Mouse (Mus musculus) layer of hippocampus, adult 9-10 months (tissue): ENCODE measurements at regions not wholly inside any gene's neighbourhood (a gene's known extent, or its start where the extent isn't known, plus 50 kb on each side); places are given as distances from the start of the nearest gene placed in this dataset.

Experiments
- DNase-seq: peaks from one replicate; pipeline ENCODE4 v3.0.0; 2022; ENCODE audit warnings: low spot score

DNA sequence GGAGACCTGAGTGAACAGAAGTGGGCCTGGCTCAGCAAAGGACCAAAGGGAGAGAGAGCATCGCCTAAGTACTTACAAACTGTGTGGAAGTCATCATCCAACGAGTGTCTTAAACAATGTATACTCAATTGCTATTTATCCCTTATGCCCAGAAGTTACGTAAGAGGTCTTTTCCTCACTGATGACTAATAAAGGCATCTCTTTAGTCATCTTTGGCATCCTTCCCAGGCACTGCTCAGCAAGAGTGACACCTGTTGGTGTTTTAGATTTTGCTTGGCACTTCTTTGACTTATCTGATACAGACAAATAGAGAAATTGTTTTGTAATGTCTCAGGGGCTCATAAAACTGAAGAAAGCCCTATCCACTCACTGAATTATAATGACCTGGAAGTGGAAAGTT lies 59.4 kb upstream of the Cenpw start:
- no peak for DNase-seq

DNA sequence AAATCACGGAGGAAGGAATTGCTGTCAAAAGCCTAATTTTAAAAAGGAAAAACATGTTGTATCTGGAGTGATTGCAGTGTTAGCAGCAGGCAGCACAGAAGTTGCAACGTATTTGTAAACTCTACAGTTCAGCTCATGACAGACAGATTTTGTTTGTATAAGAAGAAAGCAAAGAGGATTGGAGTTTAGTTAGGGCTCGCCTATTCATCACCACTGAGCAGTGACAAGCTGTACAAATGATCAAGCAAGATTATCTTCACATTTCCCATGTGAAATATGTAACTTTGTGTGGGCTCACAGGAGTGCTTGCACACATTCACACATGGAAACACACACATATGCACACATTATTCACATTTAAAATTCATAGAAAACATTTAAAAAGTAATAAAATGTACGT lies 57.5 kb upstream of the Cenpw start:
- DNase-seq = no peak
